Mouse (Mus musculus): ENCODE results near the gene Il15. TPM values are rescaled to one million over a fixed set of nuclear protein-coding genes. Genes with fewer than 3 reads are reported as not detected.

Gene Il15
- polyA plus RNA-seq, 1 experiment = 1.7 TPM

DNA sequence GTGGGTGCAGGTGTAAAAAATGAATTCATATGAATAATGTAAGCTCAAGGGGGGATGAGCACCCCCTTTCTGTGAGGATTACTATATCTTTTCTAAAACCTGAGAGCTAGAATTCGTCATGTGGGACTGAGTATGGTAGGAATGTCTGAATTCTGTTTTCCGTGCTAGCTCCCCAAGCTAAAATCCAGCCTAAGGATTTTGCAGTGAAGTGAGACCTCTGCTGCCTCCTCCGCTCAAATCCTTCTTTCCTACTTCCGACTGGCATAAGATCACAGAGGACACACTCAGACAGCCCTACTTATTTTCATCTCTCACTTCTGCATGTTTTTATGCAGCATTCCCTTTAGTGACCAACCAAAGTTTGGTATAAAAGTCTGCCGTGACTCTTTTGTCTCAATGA lies 121.0 kb downstream of the Il15 start:
- H3K9ac ChIP-seq (ENCODE audit: low read depth, poor library complexity, severe bottlenecking) = no peak overlapping the region

More for the DNA sequence above, 121.0 kb downstream of the Il15 start:
- no peaks in the 10 kb centered on the region for H3K9me3 ChIP-seq (replicated peaks; ENCODE audit: control insufficient read depth, insufficient read depth, low read length, poor library complexity, severe bottlenecking)
- no peaks in the 10 kb centered on the region for H3K27me3 ChIP-seq (ENCODE audit: control insufficient read depth, insufficient read depth, low read length, poor library complexity, severe bottlenecking)
- H3K36me3 ChIP-seq (ENCODE audit: control insufficient read depth, insufficient read depth, low read length, poor library complexity, severe bottlenecking) = no peaks in the 10 kb centered on the region
- no peaks in the 10 kb centered on the region for H3K4me1 ChIP-seq (ENCODE audit: control insufficient read depth, insufficient read depth, low read length)
- no peak overlapping the region for H3K27ac ChIP-seq (ENCODE audit: insufficient read depth, low read length)
- no peak for TF ChIP-seq EP300 (IDR thresholded peaks at IDR 0.05; ENCODE audit: insufficient read depth, low read depth, low read length)
- TF ChIP-seq CTCF (IDR thresholded peaks at IDR 0.05; ENCODE audit: low read depth, low read length) = no peak
- no peak for TF ChIP-seq POLR2A (IDR thresholded peaks at IDR 0.05; ENCODE audit: insufficient read depth, low read length)
- H3K4me3 ChIP-seq (ENCODE audit: low read depth, low read length) = no peak overlapping the region
